9 mouse cellular contexts compared by ENCODE assay signal in the genomic region with DNA sequence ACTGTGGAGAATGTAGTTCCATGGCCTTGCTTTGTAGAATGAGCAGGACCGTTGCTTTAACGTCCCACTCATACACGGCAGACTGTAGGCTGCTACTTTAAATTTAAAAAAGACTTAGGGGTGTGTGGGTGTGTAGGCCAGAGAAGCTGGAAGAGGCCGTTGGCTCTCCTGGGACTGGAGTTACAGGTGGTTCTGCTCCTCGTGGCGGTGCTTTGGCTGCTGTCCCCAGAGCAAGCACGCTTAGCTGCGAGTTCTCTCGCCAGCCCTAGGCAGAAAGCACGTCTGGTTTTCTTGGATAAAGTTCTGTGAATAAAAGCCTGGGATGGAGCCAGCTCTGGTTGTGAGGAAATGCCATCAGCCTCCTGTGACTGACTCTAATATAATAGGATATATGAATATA. TPM values are rescaled to one million over a fixed set of nuclear protein-coding genes. Genes with fewer than 3 reads are reported as not detected.
DNase-seq lines count a peak whose midpoint lies in the region; ATAC-seq and TF ChIP-seq lines count a peak whose summit lies in the region.
"Had no signal": no experiment of that assay in that cellular context is flagged by ENCODE, and none has a peak within 500 bp of the region (broad histone marks: within the 10 kb centered on the region; RNA-seq: fewer than 3 reads in every experiment).

No protein-coding gene starts in this region.

- no peaks in the 10 kb centered on the region for H3K9me3 ChIP-seq in lung, embryonic 14.5 days (ENCODE audit: low read depth, low read length)
- H3K9me3 ChIP-seq: liver, embryonic 15.5 days had no signal

- no peak overlapping the region for H3K27ac ChIP-seq in lung, embryonic 14.5 days (ENCODE audit: low read depth)
- H3K27ac ChIP-seq: liver, embryonic 15.5 days had no signal

- H3K4me3 ChIP-seq in lung, embryonic 14.5 days (ENCODE audit: low read depth, low read length): no peak overlapping the region
- H3K4me3 ChIP-seq: liver, embryonic 15.5 days had no signal

- no peaks in the 10 kb centered on the region for H3K36me3 ChIP-seq in lung, embryonic 14.5 days (ENCODE audit: insufficient read depth)
- H3K36me3 ChIP-seq: liver, embryonic 15.5 days had no signal

- WGBS in lung, embryonic 14.5 days: 58% methylated on average over 10 of the region's 10 CpGs

- no peak for TF ChIP-seq CTCF in lung, embryonic 14.5 days (IDR thresholded peaks at IDR 0.05; ENCODE audit: low read depth)

- no peaks in the 10 kb centered on the region for H3K27me3 ChIP-seq in lung, embryonic 14.5 days (ENCODE audit: insufficient read depth, low read length)
- H3K27me3 ChIP-seq: liver, embryonic 15.5 days had no signal

- peak overlapping the region; percentile 20; the same call in 1 of the 2 replicates for H3K4me2 ChIP-seq in lung, embryonic 14.5 days

- H3K9ac ChIP-seq in lung, embryonic 14.5 days: no peak overlapping the region
- H3K9ac ChIP-seq: liver, embryonic 15.5 days had no signal

- peak; percentile 26 for DNase-seq in cerebellum, adult 11-12 months
- DNase-seq in cerebellum, adult 9-11 months: no peak
- peak; percentile 41 for DNase-seq in lung, embryonic 14.5 days
- DNase-seq in lung, adult 18-20 months: no peak
- DNase-seq in kidney, postnatal 10 days: peak; percentile 43
- peak; percentile 19 for DNase-seq in right cerebral cortex, postnatal 4 days
- DNase-seq in neural tube, embryonic 10.5 days (ENCODE audit: extremely low spot score, low spot score): no peak
- DNase-seq in retina, embryonic 14.5 days (ENCODE audit: low spot score): no peak

- no peak for ATAC-seq in lung, embryonic 14.5 days (ENCODE audit: insufficient read depth)

- H3K4me1 ChIP-seq in lung, embryonic 14.5 days (ENCODE audit: insufficient read depth): no peaks in the 10 kb centered on the region

RNA-seq across cellular contexts. Expression of gene Acp6, which starts 2.3 kb away (rescaled TPM):
- 37.6 and 44.0 TPM in 2 replicates for polyA plus RNA-seq in lung, embryonic 14.5 days (2014; fragmentation: Nextera tagmentation; extraction: Ambion mirVana)

Comparison
In these comparisons a context has a peak if more than half of its experiments do, and no peak if none do; other contexts are left out.
1. DNase-seq: peak in cerebellum, adult 11-12 months (single experiment), lung, embryonic 14.5 days (single experiment), kidney, postnatal 10 days (single experiment) and right cerebral cortex, postnatal 4 days (single experiment); none in cerebellum, adult 9-11 months (single experiment), lung, adult 18-20 months (0 of 2), neural tube, embryonic 10.5 days (single experiment) and retina, embryonic 14.5 days (single experiment).